Mouse (Mus musculus): ENCODE data around the gene Nudt3.

DNA sequence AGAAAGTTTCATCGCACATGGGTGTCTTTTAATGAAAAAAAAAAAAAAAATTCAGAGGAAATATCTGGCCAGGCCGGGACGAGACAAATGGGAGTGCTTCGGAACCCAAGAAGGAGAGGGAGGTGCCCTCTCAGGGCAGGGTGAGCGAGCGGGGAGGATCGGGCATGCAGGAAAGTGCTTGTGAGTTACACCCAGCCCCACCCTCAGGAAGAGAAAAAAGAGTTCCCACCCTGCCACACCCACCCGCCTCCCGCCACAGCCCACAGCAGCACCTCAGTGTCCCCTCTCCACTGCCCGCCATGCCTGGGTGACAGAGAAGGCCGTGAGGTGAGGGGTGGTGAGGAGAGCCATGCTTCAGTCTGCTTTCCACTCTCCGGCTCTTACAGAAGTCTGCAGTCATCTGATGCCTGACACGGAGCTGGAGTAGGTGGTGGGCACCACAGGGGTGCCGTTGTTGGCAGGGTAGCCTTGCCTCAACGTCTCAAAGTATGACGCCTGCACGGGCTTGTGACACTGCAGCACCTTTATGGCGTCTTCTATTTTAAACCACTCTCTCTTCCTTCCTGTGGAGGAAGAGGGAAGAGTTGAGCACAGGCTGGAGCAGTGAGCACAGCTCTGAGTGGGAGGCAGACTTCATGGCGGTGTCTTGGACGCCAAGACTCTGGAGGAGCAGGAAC lies 42.8 kb downstream of the Nudt3 start:
- TF ChIP-seq CTCF (IDR thresholded peaks at IDR 0.05; ENCODE audit: low read depth, low read length) (no peak), GATA1 (IDR thresholded peaks at IDR 0.05; ENCODE audit: borderline replicate concordance, low read length) (no peak), TAL1 (conservative IDR thresholded peaks at IDR 0.05; ENCODE audit: low read depth, low read length) (no peak), POLR2AphosphoS5 (IDR thresholded peaks at IDR 0.05; ENCODE audit: insufficient replicate concordance, low read depth, low read length) (no peak), GATA2 (IDR thresholded peaks at IDR 0.05; ENCODE audit: borderline replicate concordance, low read depth, low read length) (no peak)

All from G1E (cell line).